Mouse (Mus musculus): Measurements from ENCODE around the gene Pde6c. TPM values are rescaled to one million over a fixed set of nuclear protein-coding genes. Genes with fewer than 3 reads are reported as not detected.

Pde6c gene
- polyA plus RNA-seq, 1 experiment from 2014 or later, result not detected

GRCm38 (mm10) chr19:38143540-38144271, 11.1 kb downstream of the Pde6c start:
- DNase-seq (ENCODE audit: low read depth, low spot score), result no peak
- ChIA-PET POLR2A (no interaction called here), CTCF (no interaction called here)
- in situ Hi-C loops (cut with MboI; ENCODE audit: low pct_unique_long_range_greater_than_20kb), result no loop called here
- TF ChIP-seq CTCF (IDR thresholded peaks at IDR 0.05), result no peak
- H3K27me3 ChIP-seq, result peaks cover 54% of the 10 kb centered on the region
- ATAC-seq, result no peak

GRCm38 (mm10) chr19:38156243-38156642, 23.7 kb downstream of the Pde6c start:
- no peak for ATAC-seq
- CTCF ChIA-PET, result no interaction called here
- DNase-seq (ENCODE audit: low read depth, low spot score), result no peak
- POLR2A ChIA-PET, result no interaction called here
- peaks cover 57% of the 10 kb centered on the region for H3K27me3 ChIP-seq
- in situ Hi-C loops (cut with MboI; ENCODE audit: low pct_unique_long_range_greater_than_20kb), result no loop called here
- peak; percentile 43 for TF ChIP-seq CTCF (IDR thresholded peaks at IDR 0.05)

- ChIA-PET CTCF (no interaction called here), POLR2A (interaction anchor here (0.6 kb wide), 1 partner anchor 380 kb away, joined by 3 read pairs; no protein-coding TSS in a partner anchor)
- TF ChIP-seq CTCF (IDR thresholded peaks at IDR 0.05), result no peak
- in situ Hi-C loops (cut with MboI; ENCODE audit: low pct_unique_long_range_greater_than_20kb), result no loop called here
- peaks cover 78% of the 10 kb centered on the region for H3K27me3 ChIP-seq
- DNase-seq (ENCODE audit: low read depth, low spot score), result no peak
- ATAC-seq, result no peak
These were observed 29.2 kb downstream of the Pde6c start for GRCm38 (mm10) chr19:38161648-38162354.

DNA sequence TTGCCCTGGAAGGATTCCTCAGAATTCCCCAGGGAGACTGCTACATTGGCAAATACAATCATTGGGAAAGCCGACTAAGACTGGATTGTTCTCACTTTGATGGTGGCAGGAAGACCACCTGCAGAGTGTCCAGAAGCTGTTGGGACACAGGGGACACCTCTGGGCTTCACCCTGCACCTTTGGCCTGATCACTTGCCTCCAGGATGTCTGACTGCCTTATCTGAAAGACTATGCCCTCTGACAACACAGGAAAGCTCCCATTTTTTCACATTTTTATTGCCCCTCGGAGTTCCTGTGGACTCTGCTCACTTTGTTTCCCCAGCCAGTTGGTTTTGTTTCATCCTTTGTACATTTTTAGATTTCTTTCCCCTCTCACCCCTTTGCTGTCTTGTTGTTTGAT, 32.1 kb downstream of the Pde6c start:
- DNase-seq (ENCODE audit: low read depth, low spot score) (no peak), ATAC-seq (no peak)
- H3K27me3 ChIP-seq, result peaks cover 67% of the 10 kb centered on the region
- ChIA-PET CTCF (no interaction called here), POLR2A (no interaction called here)
- no peak for TF ChIP-seq CTCF (IDR thresholded peaks at IDR 0.05)
- in situ Hi-C loops (cut with MboI; ENCODE audit: low pct_unique_long_range_greater_than_20kb), result no loop called here

- in situ Hi-C loops (cut with MboI; ENCODE audit: low pct_unique_long_range_greater_than_20kb), result no loop called here
- no peak for TF ChIP-seq CTCF (IDR thresholded peaks at IDR 0.05)
- ChIA-PET CTCF (no interaction called here), POLR2A (no interaction called here)
- ATAC-seq (no peak), DNase-seq (ENCODE audit: low read depth, low spot score) (no peak)
- no peaks in the 10 kb centered on the region for H3K27me3 ChIP-seq
These were observed 47.1 kb downstream of the Pde6c start for GRCm38 (mm10) chr19:38179675-38180074.

GRCm38 (mm10) chr19:38186631-38187344, 54.2 kb downstream of the Pde6c start:
- H3K27me3 ChIP-seq, result no peaks in the 10 kb centered on the region
- no peak for TF ChIP-seq CTCF (IDR thresholded peaks at IDR 0.05)
- no peak for ATAC-seq
- in situ Hi-C loops (cut with MboI; ENCODE audit: low pct_unique_long_range_greater_than_20kb), result no loop called here
- ChIA-PET POLR2A (interaction anchor here (0.7 kb wide), 1 partner anchor 113 kb away, joined by 5 read pairs; no protein-coding TSS in a partner anchor), CTCF (interaction anchor here (1.9 to 2.9 kb wide), 2 partner anchors 11 to 23 kb away, joined by 4 to 8 read pairs; no protein-coding TSS in a partner anchor)
- DNase-seq (ENCODE audit: low read depth, low spot score), result no peak

- POLR2A ChIA-PET, result interaction anchor here (0.7 kb wide), 1 partner anchor 112 kb away, joined by 5 read pairs; no protein-coding TSS in a partner anchor
- CTCF ChIA-PET, result interaction anchor here (1.9 to 2.9 kb wide), 2 partner anchors 10 to 22 kb away, joined by 4 to 8 read pairs; no protein-coding TSS in a partner anchor
These were observed 54.7 kb downstream of the Pde6c start for GRCm38 (mm10) chr19:38187345-38187680.

GRCm38 (mm10) chr19:38190606-38191005, 58.0 kb downstream of the Pde6c start:
- ATAC-seq (no peak), DNase-seq (ENCODE audit: low read depth, low spot score) (no peak)
- POLR2A ChIA-PET, result no interaction called here
- in situ Hi-C loops (cut with MboI; ENCODE audit: low pct_unique_long_range_greater_than_20kb), result loop anchor here (10.0 kb wide), 1 partner anchor 236 kb away; no protein-coding TSS in a partner anchor
- TF ChIP-seq CTCF (IDR thresholded peaks at IDR 0.05), result no peak
- CTCF ChIA-PET, result no interaction called here
- no peaks in the 10 kb centered on the region for H3K27me3 ChIP-seq

More at GRCm38 (mm10) chr19:38187345-38187680, 54.7 kb downstream of the Pde6c start:
- ATAC-seq (no peak), DNase-seq (ENCODE audit: low read depth, low spot score) (no peak)
- in situ Hi-C loops (cut with MboI; ENCODE audit: low pct_unique_long_range_greater_than_20kb), result no loop called here
- TF ChIP-seq CTCF (IDR thresholded peaks at IDR 0.05), result no peak
- no peaks in the 10 kb centered on the region for H3K27me3 ChIP-seq

- no peaks in the 10 kb centered on the region for H3K27me3 ChIP-seq
- no peak for DNase-seq (ENCODE audit: low read depth, low spot score)
- ChIA-PET CTCF (no interaction called here), POLR2A (no interaction called here)
- no peak for ATAC-seq
- no peak for TF ChIP-seq CTCF (IDR thresholded peaks at IDR 0.05)
- in situ Hi-C loops (cut with MboI; ENCODE audit: low pct_unique_long_range_greater_than_20kb), result loop anchor here (10.0 kb wide), 1 partner anchor 237 kb away; no protein-coding TSS in a partner anchor
These were observed 58.9 kb downstream of the Pde6c start for GRCm38 (mm10) chr19:38191446-38191845.

- no peak for TF ChIP-seq CTCF (IDR thresholded peaks at IDR 0.05)
- DNase-seq (ENCODE audit: low read depth, low spot score) (no peak), ATAC-seq (no peak)
- ChIA-PET CTCF (interaction anchor here (0.9 kb wide), 1 partner anchor 27 kb away, joined by 3 read pairs; no protein-coding TSS in a partner anchor), POLR2A (no interaction called here)
- in situ Hi-C loops (cut with MboI; ENCODE audit: low pct_unique_long_range_greater_than_20kb), result loop anchor here (10.0 kb wide), 1 partner anchor 240 kb away; no protein-coding TSS in a partner anchor
- H3K27me3 ChIP-seq, result no peaks in the 10 kb centered on the region
These were observed 62.7 kb downstream of the Pde6c start for GRCm38 (mm10) chr19:38195245-38195644.

All from Patski (cell line).